Mouse (Mus musculus) frontal cortex, adult (tissue): Measurements from ENCODE around the gene Cops3.
"Not testable (repeated sequence)": the region's sequence is repeated elsewhere in the genome, so short reads cannot be mapped to it uniquely, and the experiment has no call there.

ENCODE experiments used
- ATAC-seq: cut with Nextera tagmentation; 2 replicates; pipeline ENCODE4 v1.9.2; 2017; ENCODE audit warnings: mild to moderate bottlenecking, moderate library complexity, mixed read lengths; ENCODE audit not compliant: low TSS enrichment

The Cops3 gene

DNA sequence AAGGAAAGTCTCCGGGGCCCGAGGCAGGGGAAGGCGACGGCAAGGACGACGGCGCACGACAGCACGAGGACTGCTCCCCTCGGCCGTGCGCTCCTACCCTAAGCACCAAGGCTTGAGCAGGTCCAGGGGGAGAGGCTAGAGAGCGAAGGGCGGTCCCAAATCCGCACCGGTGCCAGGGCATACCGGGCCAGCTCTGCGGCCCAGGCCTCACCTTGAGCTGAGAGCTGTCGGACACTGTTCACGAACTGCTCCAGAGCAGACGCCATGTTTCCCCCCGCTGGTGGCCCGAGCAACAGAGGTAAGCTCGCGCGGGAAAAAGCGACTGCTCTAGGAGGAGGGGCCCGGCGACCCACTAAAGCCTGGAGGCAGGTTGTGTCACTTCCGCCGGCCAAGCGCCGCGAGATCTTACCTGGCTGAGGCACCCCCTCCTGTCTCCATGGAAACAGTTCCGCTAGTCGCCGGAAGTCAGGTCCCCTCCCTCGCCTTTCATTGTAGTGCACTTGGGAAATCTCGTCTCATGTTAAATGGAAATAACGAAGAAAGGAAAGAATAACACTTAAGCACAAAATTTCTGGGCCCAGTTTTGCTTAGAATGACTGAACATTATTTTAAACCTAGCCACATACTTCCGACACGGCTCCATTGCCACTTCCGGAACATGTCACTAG is at the start of gene Cops3:
Gene Cops3 (minus strand): TSS at position 380 of the 668 bp plus-strand sequence.
- peak; percentile 97 for ATAC-seq

- no peak for ATAC-seq
Measured at GRCm38 (mm10) chr11:59888151-59888550, 48.5 kb upstream of the Cops3 start.

GRCm38 (mm10) chr11:59886952-59887351 is 47.3 kb upstream of the Cops3 start:
- no peak for ATAC-seq

- peak; percentile 47 for ATAC-seq
Measured at GRCm38 (mm10) chr11:59885217-59885986, 45.8 kb upstream of the Cops3 start.

DNA sequence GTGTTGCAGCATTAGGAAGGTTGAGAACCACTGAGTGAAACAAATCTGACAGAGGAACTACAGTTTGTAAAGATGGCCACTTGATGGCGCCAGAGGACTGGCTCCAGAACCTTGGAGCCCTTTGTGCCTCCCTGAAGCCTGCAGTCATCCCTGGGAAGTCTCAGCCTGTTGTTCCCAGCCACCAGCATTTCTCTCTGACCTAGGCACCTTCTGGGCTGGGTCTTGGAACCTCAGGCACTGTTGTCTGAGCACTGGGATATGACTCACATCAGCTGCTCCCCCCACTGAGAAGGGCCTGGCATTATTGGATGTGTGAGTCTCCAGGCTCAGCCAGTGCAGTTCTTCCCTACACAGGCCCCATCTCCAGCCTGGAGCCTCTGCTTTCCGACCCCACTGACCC is 40.4 kb upstream of the Cops3 start:
- ATAC-seq = peak; percentile 86

GRCm38 (mm10) chr11:59872124-59872523 is 32.5 kb upstream of the Cops3 start:
- ATAC-seq = no peak

DNA sequence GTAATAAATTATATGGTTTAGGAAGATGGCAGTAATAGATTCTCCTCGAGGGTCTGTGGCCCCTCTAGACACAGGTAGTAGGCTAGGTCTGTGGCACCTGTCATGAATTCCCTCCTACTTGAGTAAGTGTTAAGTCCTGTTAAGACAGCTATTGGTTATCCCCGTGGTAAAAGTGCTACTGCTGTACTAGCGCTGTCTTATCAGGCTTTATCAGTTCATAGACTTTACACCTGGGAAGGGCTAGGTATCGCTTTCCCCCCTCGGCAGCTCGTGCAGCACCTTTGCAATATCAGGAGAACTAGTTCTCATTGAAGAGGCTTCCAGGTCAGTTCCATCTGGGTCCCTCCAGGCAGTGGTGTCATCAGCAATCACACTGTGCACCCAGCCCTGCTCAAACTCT is 24.7 kb upstream of the Cops3 start:
- no peak for ATAC-seq

DNA sequence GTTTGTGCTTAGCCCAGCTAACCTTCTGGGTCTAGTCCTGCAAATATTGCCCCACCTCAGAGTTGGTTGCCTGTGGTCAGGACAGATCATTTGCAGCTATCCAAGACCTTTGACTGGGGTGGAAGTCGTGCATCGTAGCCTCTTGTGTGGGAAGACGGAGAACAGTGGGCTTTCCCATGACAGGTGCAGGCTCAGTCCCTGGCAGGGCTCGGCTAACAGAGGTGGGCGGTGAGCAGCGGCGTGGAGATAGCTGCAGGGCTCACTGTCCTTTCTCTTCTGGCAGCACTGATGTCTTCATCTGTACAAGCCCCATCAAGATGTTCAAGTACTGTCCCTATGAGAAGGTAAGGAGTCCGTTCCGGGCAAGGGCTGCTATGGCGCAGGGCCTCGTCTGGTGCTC is 20.8 kb upstream of the Cops3 start:
- peak; percentile 88; the same call in 1 of the 2 replicates for ATAC-seq

DNA sequence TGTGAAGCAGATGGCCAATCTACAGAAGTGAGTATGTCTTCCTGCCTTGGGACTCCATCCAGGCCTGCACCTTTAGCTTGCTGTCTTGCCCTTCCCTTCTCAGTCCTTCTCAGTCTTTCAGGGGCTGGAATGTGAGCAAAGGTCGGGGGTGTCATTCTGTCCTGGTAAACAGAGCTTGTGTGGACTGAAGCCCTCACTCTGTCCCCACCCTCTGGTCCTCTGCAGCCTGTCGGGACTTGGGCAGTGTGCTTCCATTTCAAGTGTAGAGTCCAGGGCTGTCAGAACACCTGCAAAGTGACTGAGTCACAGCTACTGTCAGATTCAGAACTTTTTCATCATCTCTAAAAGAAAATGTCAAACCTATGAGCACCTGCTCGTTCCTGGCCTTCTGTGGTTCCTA is 13.2 kb upstream of the Cops3 start:
- ATAC-seq = no peak

DNA sequence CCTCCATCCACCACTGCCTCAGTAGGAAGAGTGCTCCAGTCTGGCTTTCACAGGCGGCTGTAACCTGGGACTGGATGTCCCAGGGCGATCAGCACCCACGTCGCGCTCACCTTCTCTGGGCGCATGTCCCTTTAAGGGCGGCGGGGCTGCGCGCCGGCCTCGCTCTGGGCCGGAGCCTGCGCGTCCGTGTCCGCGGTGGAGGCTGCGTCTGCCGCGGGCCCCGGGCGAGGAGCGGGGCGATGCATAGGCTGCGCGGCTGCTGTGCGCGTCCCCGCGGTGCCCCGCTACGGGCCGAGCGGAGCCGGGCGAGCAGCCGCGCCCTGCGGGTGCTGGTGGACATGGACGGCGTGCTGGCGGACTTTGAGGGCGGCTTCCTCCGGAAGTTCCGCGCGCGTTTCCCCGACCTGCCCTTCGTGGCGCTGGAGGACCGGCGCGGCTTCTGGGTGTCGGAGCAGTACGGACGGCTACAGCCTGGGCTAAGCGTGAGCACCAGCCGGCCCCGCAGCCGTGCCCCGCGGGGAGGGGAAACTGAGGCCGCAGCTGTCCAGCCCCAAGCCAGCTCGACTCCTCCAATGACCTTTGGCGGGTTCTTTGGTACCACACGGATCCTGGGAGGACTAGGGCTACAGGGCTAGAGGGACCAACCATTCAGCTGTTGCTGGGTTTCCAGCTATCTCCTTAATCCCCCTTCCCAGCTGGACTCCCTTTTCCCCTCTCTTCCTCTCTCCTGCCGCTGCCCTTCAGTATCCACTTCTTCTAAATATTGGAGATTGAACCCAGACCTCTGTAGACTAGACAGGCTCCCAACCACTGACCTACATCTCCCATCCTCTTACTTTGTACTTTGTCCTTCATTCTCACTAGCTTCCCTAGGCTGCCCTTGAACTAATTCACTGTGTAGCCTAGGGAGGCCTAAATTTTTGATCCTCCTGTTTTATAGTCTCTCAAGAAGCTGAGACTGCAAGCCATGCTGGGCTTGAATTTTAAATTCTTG is 8.6 kb upstream of the Cops3 start:
- peak; percentile 91 for ATAC-seq

DNA sequence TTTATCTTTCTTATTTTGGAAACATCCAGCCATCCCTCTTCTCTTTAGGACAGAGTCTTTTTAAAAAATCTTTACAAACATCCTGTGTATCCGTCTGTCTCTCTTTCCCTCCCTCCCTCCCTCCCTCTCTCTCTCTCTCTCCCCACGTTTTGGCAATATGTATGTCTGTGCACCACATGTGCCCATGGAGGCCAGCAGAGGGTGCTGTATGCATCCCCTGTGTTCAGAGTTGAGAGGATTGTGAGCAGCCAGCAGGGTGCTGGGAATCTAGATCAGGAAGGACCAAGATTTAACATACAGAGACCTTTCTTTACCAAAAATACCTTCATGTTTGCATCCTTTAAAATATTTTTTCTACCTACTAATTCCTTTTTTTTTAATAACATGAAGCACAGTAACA is 7.5 kb upstream of the Cops3 start:
- ATAC-seq = no peak

- ATAC-seq = no peak
Measured at GRCm38 (mm10) chr11:59846311-59846710, 6.7 kb upstream of the Cops3 start.

GRCm38 (mm10) chr11:59839008-59839458 is 605 bp downstream of the Cops3 start, which contains the start of gene Nt5m:
Gene Nt5m (plus strand): TSS chr11:59839447.
- peak; percentile 91 for ATAC-seq

DNA sequence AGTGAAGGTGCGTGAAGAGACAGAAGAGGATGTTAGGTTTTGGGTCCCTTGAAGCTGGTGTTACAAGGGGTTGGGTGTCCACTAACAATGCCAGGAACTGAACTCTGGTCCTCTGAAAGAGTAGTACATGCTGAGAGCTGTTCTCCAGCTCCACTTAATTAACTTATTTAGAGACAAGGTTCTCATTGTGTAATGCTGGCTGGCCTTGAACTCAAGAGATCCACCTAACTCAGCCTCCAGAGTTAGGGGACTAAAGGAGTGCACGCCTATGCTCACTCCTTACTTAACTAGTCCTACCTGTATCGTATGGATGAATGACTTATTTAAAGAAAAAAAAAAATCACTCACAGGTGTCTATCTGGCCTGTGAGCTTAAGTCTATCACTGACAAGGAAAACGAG is 1.2 kb downstream of the Cops3 start:
- ATAC-seq = no peak

- not testable (repeated sequence) for ATAC-seq
Measured at GRCm38 (mm10) chr11:59837789-59838188, 1.8 kb downstream of the Cops3 start.

DNA sequence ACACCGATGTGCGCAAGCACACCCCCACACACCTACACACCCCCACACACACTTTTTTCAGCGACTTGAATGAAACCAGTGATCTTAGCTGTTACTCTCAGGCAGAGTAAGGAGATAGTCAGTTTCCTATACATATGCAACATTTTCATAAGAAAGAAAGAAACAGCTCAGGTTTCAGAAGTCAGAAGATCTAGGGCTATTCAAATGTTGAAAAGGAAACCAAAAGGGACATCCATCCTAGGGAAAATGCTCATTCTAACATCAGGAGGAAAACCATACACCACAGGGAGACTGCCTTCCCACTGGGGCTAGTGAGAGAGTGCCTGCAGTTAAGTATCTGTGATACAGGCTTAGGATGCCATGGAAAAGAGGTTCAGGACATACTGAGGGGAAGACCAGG is 18.0 kb downstream of the Cops3 start:
- no peak for ATAC-seq

DNA sequence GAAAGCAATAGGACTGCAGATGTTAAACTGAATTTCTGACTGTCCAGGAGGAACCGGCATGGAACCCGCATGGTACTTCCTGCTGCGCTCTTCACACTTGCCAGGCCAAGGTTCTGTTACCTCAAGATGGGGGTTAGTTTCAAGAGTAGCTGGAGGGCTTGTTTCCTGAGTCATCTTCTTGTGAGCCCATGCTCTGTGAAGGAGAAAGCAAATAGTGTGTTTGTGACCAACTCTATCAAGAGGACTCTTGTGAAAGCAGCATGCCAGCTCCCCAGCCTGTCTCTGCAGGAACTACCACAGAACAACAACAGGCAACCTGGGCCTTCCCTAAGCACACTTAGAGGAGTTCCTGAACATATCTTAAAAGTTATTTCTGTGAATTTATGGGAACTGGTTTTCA is 21.7 kb downstream of the Cops3 start:
- no peak for ATAC-seq

DNA sequence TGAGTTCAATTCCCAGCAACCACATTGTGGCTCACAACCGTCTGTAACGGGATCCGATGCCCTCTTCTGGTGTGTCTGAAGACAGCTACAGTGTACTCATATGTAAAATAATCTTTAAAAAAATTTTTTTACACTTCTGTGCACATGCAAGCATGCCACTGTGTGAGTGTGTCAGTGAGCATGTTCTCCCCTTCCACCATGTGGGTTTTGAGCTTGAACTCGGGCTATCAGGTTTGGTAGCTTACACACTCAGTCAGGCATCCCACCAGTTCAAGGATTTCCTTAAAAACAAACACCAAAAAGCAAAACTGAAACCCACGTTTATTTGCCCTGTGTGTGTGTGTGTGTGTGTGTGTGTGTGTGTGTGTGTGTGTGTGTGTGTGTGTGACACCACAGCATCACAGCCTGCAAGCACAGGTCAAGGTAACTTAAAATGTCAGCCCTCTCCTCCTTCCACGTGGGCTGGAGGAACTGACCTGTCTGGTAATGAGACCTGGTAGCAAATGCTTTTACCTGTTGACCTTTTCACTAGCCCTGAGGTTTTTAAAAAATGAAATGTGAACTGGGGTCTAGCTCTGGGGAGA is 24.1 kb downstream of the Cops3 start:
- no peak for ATAC-seq

DNA sequence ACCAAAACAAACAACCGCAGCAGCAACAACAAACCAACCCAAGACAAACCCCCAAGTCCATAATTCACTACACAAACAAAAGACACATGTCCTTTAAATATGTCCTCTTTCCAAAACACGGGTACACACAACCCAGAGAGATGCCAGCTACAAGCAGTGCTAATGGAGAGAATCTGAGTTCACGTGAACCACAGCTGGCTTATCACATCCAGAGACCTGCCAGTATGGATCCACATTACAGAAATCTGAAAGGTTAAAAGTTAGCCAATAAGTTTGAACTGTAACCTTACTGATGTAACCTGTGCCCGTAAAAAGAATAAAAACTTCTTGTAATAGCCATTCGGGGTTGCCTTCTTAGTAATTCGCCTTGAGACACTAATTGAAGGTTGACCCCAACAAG is 24.7 kb downstream of the Cops3 start:
- ATAC-seq = no peak

DNA sequence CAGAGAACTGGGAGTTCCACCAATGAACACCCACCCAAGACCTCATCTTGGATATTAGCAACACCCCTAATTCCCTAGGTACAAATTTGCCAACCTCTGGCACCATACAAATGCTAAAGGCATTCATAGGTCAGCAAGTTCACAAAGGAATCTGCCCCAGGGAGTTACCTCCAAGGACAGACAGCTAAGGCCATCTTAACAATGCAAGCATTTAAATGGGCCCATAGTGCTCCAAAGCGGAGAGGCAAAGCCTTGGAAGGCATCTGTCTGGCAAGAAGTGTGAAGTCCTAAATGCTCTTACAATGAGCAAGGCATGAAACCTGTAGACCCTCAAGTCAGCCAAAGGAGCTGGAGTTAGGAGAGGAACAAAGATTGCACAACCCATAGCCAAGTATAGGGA is 25.3 kb downstream of the Cops3 start:
- ATAC-seq = no peak

GRCm38 (mm10) chr11:59813276-59813675 is 26.4 kb downstream of the Cops3 start:
- no peak for ATAC-seq

DNA sequence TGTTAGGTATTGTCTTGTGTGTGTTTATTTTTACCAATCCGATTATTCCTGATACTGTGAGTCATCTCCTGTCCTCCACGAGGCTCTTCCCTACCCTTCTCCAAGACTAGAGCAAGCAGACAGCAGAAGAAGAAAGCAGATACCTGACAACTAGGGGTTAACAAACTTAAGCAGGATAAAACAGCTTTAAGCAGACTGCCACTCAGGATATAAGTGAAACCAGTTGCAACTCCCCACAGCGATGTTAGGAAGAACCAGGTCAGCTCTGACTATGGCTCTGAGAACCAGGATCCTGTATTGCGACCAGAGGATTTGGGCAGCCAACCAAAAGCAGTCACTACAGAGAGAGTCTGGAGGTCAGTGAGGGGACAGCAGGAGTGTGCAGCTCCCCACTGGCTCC is 28.4 kb downstream of the Cops3 start:
- no peak for ATAC-seq
